Mouse (Mus musculus) cerebellum, adult 2 months (tissue): Measurements from ENCODE around the gene Med10. TPM values are rescaled to one million over a fixed set of nuclear protein-coding genes. Genes with fewer than 3 reads are reported as not detected.

ENCODE experiments used
- DNase-seq, 2 experiments: peaks; one replicate each; pipeline ENCODE4 v3.0.0; 2021
- H3K27ac ChIP-seq: fragments of 200-500 bp; 2 replicates; pipeline ENCODE4 v1.5.1; 2012; ENCODE audit warnings: low read length, control low read depth, inconsistent platforms; ENCODE audit not compliant: insufficient read depth
- H3K27me3 ChIP-seq: fragments of 200-500 bp; 2 replicates; pipeline ENCODE4 v1.6.1; 2012; ENCODE audit warnings: inconsistent platforms, mild to moderate bottlenecking, low read length, moderate library complexity; ENCODE audit not compliant: control insufficient read depth, insufficient read depth
- H3K4me1 ChIP-seq: fragments of 200-500 bp; 2 replicates; pipeline ENCODE4 v1.6.1; 2011; ENCODE audit warnings: low read length; ENCODE audit not compliant: control insufficient read depth, insufficient read depth
- H3K4me3 ChIP-seq: fragments of 200-500 bp; replicated peaks from 2 replicates; pipeline ENCODE3; 2011; ENCODE audit warnings: mild to moderate bottlenecking, low read depth, low read length, control low read depth; ENCODE audit not compliant: insufficient read depth
- CTCF ChIP-seq: fragments of 200-500 bp; IDR thresholded peaks from 2 replicates; pipeline ENCODE4 v1.5.1; 2011; ENCODE audit warnings: low read depth, mild to moderate bottlenecking, control low read depth, low read length, moderate library complexity, borderline replicate concordance; ENCODE audit not compliant: insufficient read depth
- POLR2A ChIP-seq: fragments of 200-500 bp; IDR thresholded peaks from 2 replicates; pipeline ENCODE4 v1.6.1; 2011; ENCODE audit warnings: low read length, control low read depth, borderline replicate concordance; ENCODE audit not compliant: insufficient read depth
- WGBS: fragments of 180-500 bp; shearing (Covaris S2); methylation state at CpG from one replicate; pipeline ENCODE4 v1.1.7; 2018; 5-methylcytosine and 5-hydroxymethylcytosine counted together
- polyA plus RNA-seq: library from polyadenylated mRNA; depleted of rRNA; stranded (reverse); fragments of >200 nt; gene quantifications from 2 replicates; pipeline ENCODE4 v1.2.3, GENCODE M21; 2012

Gene Med10
- polyA plus RNA-seq, 1 experiment: 40.5 TPM

GRCm38 (mm10) chr13:69778221-69778620 lies 24.0 kb upstream of the Med10 start:
- no peak for TF ChIP-seq CTCF
- no peak for TF ChIP-seq POLR2A
- no peak for DNase-seq
- no peak overlapping the region for H3K27ac ChIP-seq
- no peak overlapping the region for H3K4me3 ChIP-seq
- H3K27me3 ChIP-seq: no peaks in the 10 kb centered on the region
- no peaks in the 10 kb centered on the region for H3K4me1 ChIP-seq
- WGBS: 90% methylated on average over 19 of the region's 19 CpGs

- DNase-seq: no peak
- TF ChIP-seq CTCF (no peak), POLR2A (no peak)
- Histone ChIP-seq H3K27ac (no peak overlapping the region), H3K4me1 (no peaks in the 10 kb centered on the region), H3K27me3 (no peaks in the 10 kb centered on the region), H3K4me3 (no peak overlapping the region)
- 85% methylated on average over 5 of the region's 5 CpGs for WGBS
Measured at GRCm38 (mm10) chr13:69788704-69789103, 13.5 kb upstream of the Med10 start.

GRCm38 (mm10) chr13:69791814-69792213 lies 10.4 kb upstream of the Med10 start:
- H3K27me3 ChIP-seq: no peaks in the 10 kb centered on the region
- TF ChIP-seq POLR2A: no peak
- no peak for TF ChIP-seq CTCF
- 82% methylated on average over 1 of the region's 1 CpGs for WGBS
- H3K27ac ChIP-seq: no peak overlapping the region
- no peaks in the 10 kb centered on the region for H3K4me1 ChIP-seq
- H3K4me3 ChIP-seq: no peak overlapping the region
- no peak for DNase-seq

GRCm38 (mm10) chr13:69792541-69793009 lies 9.6 kb upstream of the Med10 start:
- Histone ChIP-seq H3K4me3 (no peak overlapping the region), H3K27me3 (no peaks in the 10 kb centered on the region), H3K4me1 (no peaks in the 10 kb centered on the region), H3K27ac (no peak overlapping the region)
- DNase-seq: no peak
- WGBS: 60% methylated on average over 12 of the region's 12 CpGs
- TF ChIP-seq POLR2A (no peak), CTCF (no peak)

DNA sequence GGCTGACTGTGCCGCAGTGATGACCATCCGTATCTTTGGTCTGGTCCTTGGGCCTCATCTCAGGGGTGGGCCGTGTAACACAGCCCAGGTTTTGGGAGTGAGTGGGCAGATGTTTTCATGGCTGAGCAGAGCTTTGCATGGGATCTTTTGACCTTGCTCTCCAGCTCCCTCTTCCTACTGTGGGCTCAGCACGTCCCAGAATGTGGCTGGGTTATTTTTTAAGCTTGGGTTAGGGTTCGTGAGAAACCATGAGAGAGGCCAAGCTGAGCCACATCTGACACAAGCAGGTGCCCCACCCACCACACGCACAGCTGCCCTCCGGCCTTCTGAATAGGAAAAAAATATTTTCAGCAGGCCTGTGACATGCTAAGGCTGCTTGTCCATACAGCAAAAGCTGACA lies 7.4 kb upstream of the Med10 start:
- no peaks in the 10 kb centered on the region for H3K27me3 ChIP-seq
- H3K27ac ChIP-seq: no peak overlapping the region
- no peak overlapping the region for H3K4me3 ChIP-seq
- H3K4me1 ChIP-seq: no peaks in the 10 kb centered on the region
- no peak for DNase-seq
- TF ChIP-seq CTCF (no peak), POLR2A (no peak)
- WGBS: 56% methylated on average over 7 of the region's 7 CpGs

GRCm38 (mm10) chr13:69809681-69810611 lies 7.8 kb downstream of the Med10 start:
- H3K4me1 ChIP-seq: peaks cover 2% of the 10 kb centered on the region; the same call in 1 of the 2 replicates
- peak overlapping the region; percentile 87 for H3K4me3 ChIP-seq
- DNase-seq: peak; percentile 84 to 85
- no peak overlapping the region for H3K27ac ChIP-seq
- TF ChIP-seq POLR2A: 0 out of 2 replicates have a peak, but pooled peaks have one; percentile 58
- no peak for TF ChIP-seq CTCF
- under 1% methylated on average over 55 of the region's 55 CpGs for WGBS
- no peaks in the 10 kb centered on the region for H3K27me3 ChIP-seq

- Histone ChIP-seq H3K4me1 (peaks cover 2% of the 10 kb centered on the region; the same call in 1 of the 2 replicates), H3K27ac (no peak overlapping the region), H3K4me3 (peak overlapping the region; percentile 87), H3K27me3 (no peaks in the 10 kb centered on the region)
- no peak for TF ChIP-seq POLR2A
- no peak for TF ChIP-seq CTCF
- no peak for DNase-seq
- 60% methylated on average over 14 of the region's 14 CpGs for WGBS
Measured at GRCm38 (mm10) chr13:69810936-69811680, 8.9 kb downstream of the Med10 start.

DNA sequence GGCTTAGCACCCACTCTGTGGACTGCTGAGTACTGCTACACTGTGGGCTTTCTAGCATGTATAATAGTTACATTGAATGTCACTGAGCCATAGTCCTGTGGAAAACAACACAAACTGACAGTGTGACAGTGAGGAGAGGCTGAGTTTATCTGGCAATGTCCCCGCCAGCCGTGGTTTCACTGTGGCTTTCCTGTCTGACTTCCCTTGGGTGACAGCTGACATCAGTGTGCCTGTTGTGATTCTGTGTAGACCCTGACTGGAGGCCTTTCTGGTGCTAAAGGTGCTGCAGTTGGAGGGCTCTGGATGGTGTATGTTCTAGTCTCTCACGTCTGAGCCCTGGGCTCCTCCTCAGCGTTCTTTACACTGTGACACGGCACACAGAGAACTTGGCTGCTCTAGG lies 11.7 kb downstream of the Med10 start:
- WGBS: 90% methylated on average over 5 of the region's 5 CpGs
- TF ChIP-seq CTCF (no peak), POLR2A (no peak)
- Histone ChIP-seq H3K4me3 (no peak overlapping the region), H3K27me3 (no peaks in the 10 kb centered on the region), H3K27ac (no peak overlapping the region), H3K4me1 (peaks cover 2% of the 10 kb centered on the region; the same call in 1 of the 2 replicates)
- DNase-seq: no peak
